Mouse (Mus musculus): ENCODE results near the gene Gm10337.

The Gm10337 gene

GRCm38 (mm10) chr15:102500479-102500878 lies 3.0 kb upstream of the Gm10337 start:
- DNase-seq: no peak

- DNase-seq: no peak
These were observed 2.3 kb upstream of the Gm10337 start for GRCm38 (mm10) chr15:102501084-102501814.

- no peak for DNase-seq
These were observed 1.2 kb upstream of the Gm10337 start for GRCm38 (mm10) chr15:102502254-102502840.

- no peak for DNase-seq
These were observed 631 bp downstream of the Gm10337 start for GRCm38 (mm10) chr15:102503924-102504782.

GRCm38 (mm10) chr15:102505073-102505769 lies 1.7 kb downstream of the Gm10337 start:
- DNase-seq: no peak

- DNase-seq: no peak
These were observed 2.4 kb downstream of the Gm10337 start for GRCm38 (mm10) chr15:102505770-102506463.

GRCm38 (mm10) chr15:102506464-102506830 lies 2.9 kb downstream of the Gm10337 start:
- no peak for DNase-seq

GRCm38 (mm10) chr15:102506864-102507263 lies 3.3 kb downstream of the Gm10337 start:
- DNase-seq: no peak

GRCm38 (mm10) chr15:102507561-102507960 lies 4.0 kb downstream of the Gm10337 start:
- no peak for DNase-seq

GRCm38 (mm10) chr15:102508336-102508735 lies 4.8 kb downstream of the Gm10337 start:
- no peak for DNase-seq

GRCm38 (mm10) chr15:102510110-102510509 lies 6.6 kb downstream of the Gm10337 start:
- DNase-seq: no peak

- peak; percentile 85 for DNase-seq
These were observed 7.2 kb downstream of the Gm10337 start for GRCm38 (mm10) chr15:102510590-102511284.

- no peak for DNase-seq
These were observed 7.8 kb downstream of the Gm10337 start for GRCm38 (mm10) chr15:102511285-102511833.

GRCm38 (mm10) chr15:102512010-102512409 lies 8.5 kb downstream of the Gm10337 start:
- no peak for DNase-seq

GRCm38 (mm10) chr15:102512471-102512870 lies 8.9 kb downstream of the Gm10337 start:
- DNase-seq: no peak

- DNase-seq: no peak
These were observed 9.5 kb downstream of the Gm10337 start for GRCm38 (mm10) chr15:102513004-102513403.

GRCm38 (mm10) chr15:102515261-102515660 lies 11.7 kb downstream of the Gm10337 start:
- no peak for DNase-seq

- no peak for DNase-seq
These were observed 12.3 kb downstream of the Gm10337 start for GRCm38 (mm10) chr15:102515791-102516190.

GRCm38 (mm10) chr15:102516293-102516692 lies 12.8 kb downstream of the Gm10337 start:
- no peak for DNase-seq

- DNase-seq: peak; percentile 82
These were observed 13.3 kb downstream of the Gm10337 start, which contains the start of gene Map3k12 for GRCm38 (mm10) chr15:102516728-102517404. Map3k12 (minus strand) TSS chr15:102517064.

GRCm38 (mm10) chr15:102517631-102517975 lies 14.1 kb downstream of the Gm10337 start:
- no peak for DNase-seq
